In the genomic region with DNA sequence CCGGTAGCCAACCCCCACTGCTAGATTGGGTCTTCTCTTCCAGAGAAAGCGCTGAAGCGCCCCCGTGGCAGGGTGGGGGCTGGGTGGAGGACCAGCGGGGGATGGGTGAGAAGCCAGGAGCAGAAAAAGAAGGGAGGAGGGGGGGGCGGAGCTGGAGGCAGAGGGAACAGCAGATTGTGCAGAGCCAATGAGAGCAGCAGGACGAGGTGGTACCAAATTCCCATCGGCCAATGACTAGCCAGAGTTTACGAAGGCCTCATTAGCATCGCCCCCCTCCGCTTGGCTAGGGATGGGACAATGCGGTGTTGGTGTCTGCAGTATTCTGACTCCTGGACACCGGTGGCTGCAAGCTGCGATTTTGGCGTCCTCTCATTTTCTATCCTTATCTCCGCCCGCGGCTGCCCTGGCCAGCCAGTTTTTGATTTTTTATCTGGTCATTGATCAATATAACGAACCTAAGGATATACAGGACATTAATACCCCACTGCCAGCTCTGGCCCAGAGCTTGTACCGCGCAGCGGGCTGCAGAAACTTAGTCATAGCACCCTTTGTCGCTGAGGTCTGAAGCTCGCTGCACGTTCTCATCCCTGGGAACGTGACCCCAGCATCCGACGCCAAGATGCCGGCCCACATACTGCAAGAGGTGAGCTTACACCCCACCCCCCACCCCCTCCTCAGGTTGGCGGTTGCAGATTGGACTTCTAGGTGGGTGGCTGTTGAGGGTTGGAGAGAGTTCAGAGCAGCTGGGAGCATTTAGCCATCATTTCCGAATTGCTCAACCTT, we compare ENCODE assay signal across 8 mouse cellular contexts. TPM values are rescaled to one million over a fixed set of nuclear protein-coding genes. Genes with fewer than 3 reads are reported as not detected.
DNase-seq lines count a peak whose midpoint lies in the region; ATAC-seq and TF ChIP-seq lines count a peak whose summit lies in the region.

No protein-coding gene starts in this region.

- ATAC-seq in activated CD4-positive, CD25-positive, alpha-beta regulatory T cell, adult 4 months = peak; percentile 63
- ATAC-seq in common myeloid progenitor, adult 5-6 weeks (replicated peaks; ENCODE audit: low read depth, poor library complexity, severe bottlenecking) = peak; percentile 80
- peak; percentile 97 for ATAC-seq in hindbrain, postnatal 0 days

- under 1% methylated on average over 31 of the region's 31 CpGs for WGBS in hindbrain, postnatal 0 days
- WGBS in macrophage (ENCODE audit: missing documents) = under 1% methylated on average over 31 of the region's 31 CpGs

- TF ChIP-seq CTCF in gastrocnemius, adult 2 months (IDR thresholded peaks at IDR 0.05) = no peak
- TF ChIP-seq CTCF in hindbrain, postnatal 0 days (IDR thresholded peaks at IDR 0.05; ENCODE audit: low read depth) = peak; percentile 1; the same call in 1 of the 2 replicates
- no peak; the same call in none of the 2 replicates for TF ChIP-seq CTCF in left cerebral cortex, adult 2 months (IDR thresholded peaks at IDR 0.05)

- H3K9me3 ChIP-seq in hindbrain, postnatal 0 days (ENCODE audit: low read length) = no peaks in the 10 kb centered on the region

- H3K4me1 ChIP-seq in hindbrain, postnatal 0 days (ENCODE audit: insufficient read depth, low read length) = peaks cover 36% of the 10 kb centered on the region

- H3K36me3 ChIP-seq in hindbrain, postnatal 0 days (ENCODE audit: insufficient read depth, low read length) = peaks cover 5% of the 10 kb centered on the region; the same call in 1 of the 2 replicates
- no peaks in the 10 kb centered on the region for H3K36me3 ChIP-seq in macrophage (ENCODE audit: inconsistent target)

- intact Hi-C loops in gastrocnemius, adult 2 months (cut with DNase I) = loop anchor here (2.0 kb wide), 3 partner anchors 21 to 99 kb away; no protein-coding TSS in a partner anchor
- intact Hi-C loops in left cerebral cortex, adult 2 months (cut with DNase I) = loop anchor here (1.0 kb wide), 1 partner anchor 27 kb away; no protein-coding TSS in a partner anchor

- peak overlapping the region; percentile 100 for H3K4me2 ChIP-seq in hindbrain, postnatal 0 days (ENCODE audit: low read depth, low read length)

- peaks cover 50% of the 10 kb centered on the region for H3K79me2 ChIP-seq in macrophage (ENCODE audit: inconsistent target)

- H3K9ac ChIP-seq in hindbrain, postnatal 0 days (replicated peaks; ENCODE audit: low read length) = peak overlapping the region; percentile 96

- peak overlapping the region; percentile 86 for H3K27ac ChIP-seq in gastrocnemius, adult 2 months
- H3K27ac ChIP-seq in hindbrain, postnatal 0 days = peak overlapping the region; percentile 97
- H3K27ac ChIP-seq in left cerebral cortex, adult 2 months = peak overlapping the region; percentile 99
- H3K27ac ChIP-seq in macrophage = peak overlapping the region; percentile 97

- H3K27me3 ChIP-seq in hindbrain, postnatal 0 days (ENCODE audit: insufficient read depth, low read length) = no peaks in the 10 kb centered on the region

- DNase-seq in gastrocnemius, adult 2 months = peak; percentile 87
- DNase-seq in hindbrain, postnatal 0 days (ENCODE audit: low spot score) = peak; percentile 98
- DNase-seq in left cerebral cortex, adult 2 months (ENCODE audit: extremely low spot score in 1 of 2, low spot score in 2 of 2) = peak; percentile 91 to 93
- DNase-seq in right cerebral cortex, adult 18-20 months = peak; percentile 97
- DNase-seq in urinary bladder, adult 2 months (ENCODE audit: low spot score) = peak; percentile 72

- peak overlapping the region; percentile 79 for H3K4me3 ChIP-seq in gastrocnemius, adult 2 months
- H3K4me3 ChIP-seq in hindbrain, postnatal 0 days (ENCODE audit: low read length) = peak overlapping the region; percentile 95
- peak overlapping the region; percentile 94 for H3K4me3 ChIP-seq in left cerebral cortex, adult 2 months
- peak overlapping the region; percentile 99 for H3K4me3 ChIP-seq in macrophage (ENCODE audit: inconsistent target)

RNA-seq across cellular contexts. Expression of a gene that starts 0.5 kb away (rescaled TPM):
- polyA plus RNA-seq in activated CD4-positive, CD25-positive, alpha-beta regulatory T cell, adult 4 months (2017; shearing (Covaris generic)) = 10 to 100 TPM; 37.3 to 47.1 TPM
- 115 and 135 TPM in 2 replicates for total RNA-seq in common myeloid progenitor, adult 5-6 weeks (2017)
- 1 to 10 TPM; 7.4 to 9.1 TPM for total RNA-seq in gastrocnemius, adult 2 months (2021)
- 1,071 and 1,235 TPM in 2 replicates for total RNA-seq in hindbrain, postnatal 0 days (2014; rRNA removed)
- polyA plus RNA-seq in hindbrain, postnatal 0 days (2015; fragmentation: Nextera tagmentation; extraction: Ambion mirVana) = 274 and 291 TPM in 2 replicates
- 100 to 1,000 TPM; 580 to 609 TPM for total RNA-seq in left cerebral cortex, adult 2 months (2021)
- total RNA-seq in macrophage (2018; cell fraction: chromatin; rRNA removed) = 100 to 1,000 TPM in 2 of 26 experiments, 10 to 100 TPM in 14, 1 to 10 TPM in 10; 2.2 to 156 (median 19.0) TPM
- total RNA-seq in macrophage (2018; cell fraction: cytosol; rRNA removed) = 100 to 1,000 TPM; 105 to 368 (median 202) TPM
- 100 to 1,000 TPM in 21 of 26 experiments, 10 to 100 TPM in 5; 21.2 to 569 (median 200) TPM for total RNA-seq in macrophage (2018; cell fraction: nucleus; rRNA removed)
- polyA plus RNA-seq in macrophage (2018) = 51.1 to 117 TPM (median 106 TPM) in 3 replicates
- polyA plus RNA-seq in urinary bladder, adult 2 months (2012; rRNA removed) = 121 and 151 TPM in 2 replicates

RNA-seq across cellular contexts. Expression of a gene that starts 38.9 kb away (rescaled TPM):
- polyA plus RNA-seq in activated CD4-positive, CD25-positive, alpha-beta regulatory T cell, adult 4 months (2017; shearing (Covaris generic)) = under 1 TPM; 0.60 to 0.69 TPM
- 0.14 and 0.15 TPM in 2 replicates for total RNA-seq in common myeloid progenitor, adult 5-6 weeks (2017)
- total RNA-seq in gastrocnemius, adult 2 months (2021) = under 1 TPM in 1 of 2 experiments, not detected in 1; 0.13 TPM
- total RNA-seq in hindbrain, postnatal 0 days (2014; rRNA removed) = 0.84 and 1.5 TPM in 2 replicates
- 0.09 and 0.16 TPM in 2 replicates for polyA plus RNA-seq in hindbrain, postnatal 0 days (2015; fragmentation: Nextera tagmentation; extraction: Ambion mirVana)
- total RNA-seq in left cerebral cortex, adult 2 months (2021) = 1 to 10 TPM; 2.1 to 2.3 TPM
- 10 to 100 TPM in 6 of 26 experiments, 1 to 10 TPM in 14, under 1 TPM in 3, not detected in 3; 0.40 to 17.8 (median 3.0) TPM for total RNA-seq in macrophage (2018; cell fraction: chromatin; rRNA removed)
- total RNA-seq in macrophage (2018; cell fraction: cytosol; rRNA removed) = 1 to 10 TPM in 3 of 26 experiments, under 1 TPM in 23; 0.06 to 1.3 (median 0.31) TPM
- total RNA-seq in macrophage (2018; cell fraction: nucleus; rRNA removed) = 10 to 100 TPM in 1 of 26 experiments, 1 to 10 TPM in 17, under 1 TPM in 6, not detected in 2; 0.23 to 10.8 (median 1.9) TPM
- polyA plus RNA-seq in macrophage (2018) = 0.15 to 0.19 TPM (median 0.16 TPM) in 3 replicates
- polyA plus RNA-seq in urinary bladder, adult 2 months (2012; rRNA removed) = 0.87 and 1.0 TPM in 2 replicates

Comparison
In these comparisons a context has a peak if more than half of its experiments do, and no peak if none do; other contexts are left out.
1. Peak in every context shown above with its lines: DNase-seq, ATAC-seq, H3K4me3 ChIP-seq and H3K27ac ChIP-seq.
2. RNA of a gene that starts 0.5 kb away (total RNA-seq): 1,071 to 1,235 TPM in hindbrain, postnatal 0 days, 580 to 609 TPM in left cerebral cortex, adult 2 months and 115 to 135 TPM in common myeloid progenitor, adult 5-6 weeks; 7.4 to 9.1 TPM in gastrocnemius, adult 2 months; every median in the first group is over 10 times any median in the second.